Comparison of ENCODE assay signal across 15 mouse cellular contexts in the genomic region with DNA sequence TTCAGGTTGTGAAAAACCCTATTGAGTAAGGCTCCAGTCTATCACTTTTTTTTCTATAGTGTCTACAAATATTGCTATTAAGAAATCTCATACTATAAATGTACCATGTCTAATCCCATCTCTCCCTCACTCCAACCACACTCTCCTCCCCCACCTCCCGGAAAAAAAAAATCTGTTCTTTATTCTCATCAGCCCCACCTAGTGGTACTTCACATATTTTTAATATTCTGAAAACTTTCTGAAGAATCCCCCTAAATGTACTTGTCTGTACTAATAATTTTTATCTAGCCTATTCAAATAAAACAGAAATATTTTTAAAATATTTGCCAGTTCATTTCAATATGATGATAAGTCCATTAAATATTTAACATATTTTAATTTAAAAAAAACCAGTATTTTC.
DNase-seq lines count a peak whose midpoint lies in the region; ATAC-seq and TF ChIP-seq lines count a peak whose summit lies in the region.
"Had no signal": no experiment of that assay in that cellular context is flagged by ENCODE, and none has a peak within 500 bp of the region (broad histone marks: within the 10 kb centered on the region; RNA-seq: fewer than 3 reads in every experiment).

No protein-coding gene starts in this region.

- H3K36me3 ChIP-seq in heart, postnatal 0 days (replicated peaks; ENCODE audit: control insufficient read depth, insufficient read depth, low read length) = no peaks in the 10 kb centered on the region
- H3K36me3 ChIP-seq in heart, embryonic 11.5 days (ENCODE audit: control insufficient read depth, insufficient read depth, low read length) = no peaks in the 10 kb centered on the region
- H3K36me3 ChIP-seq in midbrain, embryonic 11.5 days (ENCODE audit: control insufficient read depth, insufficient read depth, low read length) = no peaks in the 10 kb centered on the region
- no peaks in the 10 kb centered on the region for H3K36me3 ChIP-seq in midbrain, embryonic 10.5 days
- H3K36me3 ChIP-seq: heart, embryonic 15.5 days had no signal

- WGBS in heart, postnatal 0 days = 6% methylated on average over 1 of the region's 1 CpGs
- 9% methylated on average over 1 of the region's 1 CpGs for WGBS in heart, embryonic 11.5 days (ENCODE audit: insufficient replicate concordance)
- 6% methylated on average over 1 of the region's 1 CpGs for WGBS in midbrain, embryonic 11.5 days
- 13% methylated on average over 1 of the region's 1 CpGs for WGBS in midbrain, embryonic 10.5 days

- H3K9ac ChIP-seq in heart, postnatal 0 days (replicated peaks; ENCODE audit: low read depth, low read length) = no peak overlapping the region
- no peak overlapping the region for H3K9ac ChIP-seq in heart, embryonic 11.5 days (ENCODE audit: low read depth, low read length)
- H3K9ac ChIP-seq in midbrain, embryonic 11.5 days (ENCODE audit: low read length) = no peak overlapping the region
- H3K9ac ChIP-seq: heart, embryonic 15.5 days; liver, embryonic 14.5 days had no signal

- no peak overlapping the region for H3K4me2 ChIP-seq in heart, postnatal 0 days (ENCODE audit: low read depth, low read length)
- H3K4me2 ChIP-seq in heart, embryonic 11.5 days = no peak overlapping the region
- H3K4me2 ChIP-seq in midbrain, embryonic 11.5 days = no peak overlapping the region
- H3K4me2 ChIP-seq: heart, embryonic 15.5 days had no signal

- DNase-seq in heart, postnatal 0 days (ENCODE audit: low spot score) = peak; percentile 39
- DNase-seq in midbrain, embryonic 11.5 days (ENCODE audit: low spot score, missing footprints) = peak; percentile 86
- DNase-seq in midbrain, embryonic 10.5 days (ENCODE audit: low spot score) = no peak
- peak; percentile 74 for DNase-seq in embryo, embryonic 10.5 days (ENCODE audit: low spot score)
- DNase-seq in spleen, postnatal 14 days (ENCODE audit: low spot score in 2 of 2) = no peak
- DNase-seq in spleen, postnatal 10 days (ENCODE audit: low spot score in 2 of 2) = no peak
- DNase-seq: adrenal gland, postnatal 36 days; kidney, adult 18-20 months; layer of hippocampus, postnatal 36 days; right cerebral cortex, postnatal 25 days; thymus, adult 2 months had no signal

- TF ChIP-seq CTCF in heart, postnatal 0 days (IDR thresholded peaks at IDR 0.05; ENCODE audit: low read depth) = peak; percentile 32

- no peaks in the 10 kb centered on the region for H3K27me3 ChIP-seq in heart, postnatal 0 days (ENCODE audit: control insufficient read depth, insufficient read depth, low read length)
- H3K27me3 ChIP-seq in heart, embryonic 11.5 days (ENCODE audit: control insufficient read depth, insufficient read depth, low read length) = no peaks in the 10 kb centered on the region
- no peaks in the 10 kb centered on the region for H3K27me3 ChIP-seq in midbrain, embryonic 11.5 days (ENCODE audit: control insufficient read depth, insufficient read depth, low read length)
- 0 out of 2 replicates have a peak, but pooled peaks cover 8% of the 10 kb centered on the region for H3K27me3 ChIP-seq in midbrain, embryonic 10.5 days (ENCODE audit: low read depth, poor library complexity, severe bottlenecking)
- H3K27me3 ChIP-seq: heart, embryonic 15.5 days had no signal

- no peaks in the 10 kb centered on the region for H3K4me1 ChIP-seq in heart, postnatal 0 days (ENCODE audit: control insufficient read depth, insufficient read depth)
- H3K4me1 ChIP-seq in heart, embryonic 11.5 days (ENCODE audit: control insufficient read depth, insufficient read depth, low read length) = no peaks in the 10 kb centered on the region
- H3K4me1 ChIP-seq in midbrain, embryonic 11.5 days (ENCODE audit: control insufficient read depth, insufficient read depth, low read length) = no peaks in the 10 kb centered on the region
- H3K4me1 ChIP-seq in midbrain, embryonic 10.5 days = peaks cover 10% of the 10 kb centered on the region
- H3K4me1 ChIP-seq: heart, embryonic 15.5 days had no signal

- no peak overlapping the region for H3K27ac ChIP-seq in heart, postnatal 0 days (ENCODE audit: low read depth)
- no peak overlapping the region for H3K27ac ChIP-seq in heart, embryonic 11.5 days (ENCODE audit: low read depth, low read length)
- H3K27ac ChIP-seq in midbrain, embryonic 11.5 days (ENCODE audit: low read depth, low read length) = no peak overlapping the region
- H3K27ac ChIP-seq in midbrain, embryonic 10.5 days (replicated peaks) = no peak overlapping the region
- H3K27ac ChIP-seq: heart, embryonic 15.5 days; liver, embryonic 14.5 days had no signal

- H3K9me3 ChIP-seq in heart, postnatal 0 days (replicated peaks; ENCODE audit: control insufficient read depth, low read length) = no peaks in the 10 kb centered on the region
- no peaks in the 10 kb centered on the region for H3K9me3 ChIP-seq in heart, embryonic 11.5 days (replicated peaks; ENCODE audit: control insufficient read depth, low read length)
- H3K9me3 ChIP-seq in midbrain, embryonic 11.5 days (ENCODE audit: control insufficient read depth, low read length) = no peaks in the 10 kb centered on the region; the same call in 1 of the 2 replicates
- H3K9me3 ChIP-seq in midbrain, embryonic 10.5 days (replicated peaks) = 0 out of 2 replicates have a peak, but pooled peaks cover 2% of the 10 kb centered on the region
- H3K9me3 ChIP-seq: heart, embryonic 15.5 days had no signal

- no peak for ATAC-seq in heart, postnatal 0 days (ENCODE audit: insufficient read depth, low read depth)
- ATAC-seq in heart, embryonic 11.5 days (replicated peaks; ENCODE audit: insufficient number of reproducible peaks, low FRiP score, low TSS enrichment) = no peak
- no peak for ATAC-seq in midbrain, embryonic 11.5 days (ENCODE audit: low FRiP score)

- no peak overlapping the region for H3K4me3 ChIP-seq in heart, postnatal 0 days (ENCODE audit: low read depth, low read length)
- no peak overlapping the region for H3K4me3 ChIP-seq in heart, embryonic 11.5 days (ENCODE audit: low read depth, low read length)
- H3K4me3 ChIP-seq in midbrain, embryonic 11.5 days (ENCODE audit: low read depth, low read length) = no peak overlapping the region
- H3K4me3 ChIP-seq in midbrain, embryonic 10.5 days = no peak overlapping the region
- H3K4me3 ChIP-seq: heart, embryonic 15.5 days; myocyte had no signal

- TF ChIP-seq EP300 in heart, postnatal 0 days (IDR thresholded peaks at IDR 0.05; ENCODE audit: low read depth) = no peak

Comparison
In these comparisons a context has a peak if more than half of its experiments do, and no peak if none do; other contexts are left out.
1. DNase-seq: peak in heart, postnatal 0 days (single experiment), midbrain, embryonic 11.5 days (single experiment) and embryo, embryonic 10.5 days (single experiment); none in midbrain, embryonic 10.5 days (single experiment), spleen, postnatal 14 days (0 of 2) and spleen, postnatal 10 days (0 of 2).